Mouse (Mus musculus) neural tube, embryonic 13.5 days (tissue): ENCODE measurements around the gene Actr10. TPM values are rescaled to one million over a fixed set of nuclear protein-coding genes. Genes with fewer than 3 reads are reported as not detected.

Source experiments
- ATAC-seq: fragments of 200-750 bp; cut with Nextera tagmentation; 2 replicates; pipeline ENCODE4 v1.8.0; 2017; ENCODE audit warnings: low read depth, mild to moderate bottlenecking, moderate TSS enrichment, moderate library complexity
- H3K27ac ChIP-seq: fragments of 300-500 bp; sonication (generic); replicated peaks from 2 replicates; pipeline ENCODE4 v1.5.1; 2015; ENCODE audit warnings: moderate library complexity, mild to moderate bottlenecking, inconsistent platforms
- H3K27me3 ChIP-seq: fragments of 300-500 bp; sonication (generic); 2 replicates; pipeline ENCODE4 v1.6.1; 2015; ENCODE audit warnings: mild to moderate bottlenecking, inconsistent platforms
- H3K36me3 ChIP-seq: fragments of 300-500 bp; sonication (generic); 2 replicates; pipeline ENCODE4 v1.6.1; 2015; ENCODE audit warnings: mild to moderate bottlenecking, inconsistent platforms
- H3K4me1 ChIP-seq: fragments of 300-500 bp; sonication (generic); replicated peaks from 2 replicates; pipeline ENCODE4 v1.6.1; 2015; ENCODE audit warnings: inconsistent platforms
- H3K4me2 ChIP-seq: fragments of 300-500 bp; sonication (generic); 2 replicates; pipeline ENCODE4 v1.6.1; 2015; ENCODE audit warnings: inconsistent platforms, mild to moderate bottlenecking, moderate library complexity
- H3K4me3 ChIP-seq: fragments of 300-500 bp; sonication (generic); 2 replicates; pipeline ENCODE4 v1.5.1; 2015; ENCODE audit warnings: mild to moderate bottlenecking, inconsistent platforms
- H3K9ac ChIP-seq: fragments of 300-500 bp; sonication (generic); 2 replicates; pipeline ENCODE4 v1.6.1; 2015; ENCODE audit warnings: moderate library complexity, mild to moderate bottlenecking, inconsistent platforms
- H3K9me3 ChIP-seq: fragments of 300-500 bp; sonication (generic); 2 replicates; pipeline ENCODE4 v1.6.1; 2016; ENCODE audit warnings: inconsistent platforms
- WGBS: fragments of 180-500 bp; shearing (Covaris S2); methylation state at CpG from one replicate; pipeline ENCODE4 v1.1.7; 2015; 5-methylcytosine and 5-hydroxymethylcytosine counted together
- polyA plus RNA-seq: library from polyadenylated mRNA; unstranded; fragments of >200 nt; fragmentation: Nextera tagmentation; extraction: Ambion mirVana; gene quantifications from 2 replicates; pipeline ENCODE4 v1.2.1, GENCODE M21; 2015

Actr10 gene
- polyA plus RNA-seq, 1 experiment from 2014 or later = 256 TPM

- H3K36me3 ChIP-seq = peaks cover 54% of the 10 kb centered on the region
- 53% methylated on average over 6 of the region's 6 CpGs for WGBS
These were observed 63.8 kb downstream of the Actr10 start for GRCm38 (mm10) chr12:71001456-71001855.

GRCm38 (mm10) chr12:71003760-71004426 lies 66.2 kb downstream of the Actr10 start:
- no peak overlapping the region for H3K9ac ChIP-seq
- no peaks in the 10 kb centered on the region for H3K27me3 ChIP-seq
- no peak overlapping the region for H3K4me2 ChIP-seq
- H3K36me3 ChIP-seq = peaks cover 63% of the 10 kb centered on the region
- no peaks in the 10 kb centered on the region for H3K9me3 ChIP-seq
- no peak overlapping the region for H3K4me3 ChIP-seq
- no peak overlapping the region for H3K27ac ChIP-seq
- peaks cover 6% of the 10 kb centered on the region for H3K4me1 ChIP-seq
- ATAC-seq = no peak
- WGBS = 85% methylated on average over 5 of the region's 6 CpGs

More at GRCm38 (mm10) chr12:71001456-71001855, 63.8 kb downstream of the Actr10 start:
- H3K9me3 ChIP-seq = no peaks in the 10 kb centered on the region
- ATAC-seq = no peak
- no peak overlapping the region for H3K9ac ChIP-seq
- H3K4me3 ChIP-seq = no peak overlapping the region
- H3K4me1 ChIP-seq = peaks cover 9% of the 10 kb centered on the region
- H3K27ac ChIP-seq = peak overlapping the region; percentile 33; the same call in 1 of the 2 replicates
- no peak overlapping the region for H3K4me2 ChIP-seq
- no peaks in the 10 kb centered on the region for H3K27me3 ChIP-seq

- no peak overlapping the region for H3K4me2 ChIP-seq
- no peaks in the 10 kb centered on the region for H3K9me3 ChIP-seq
- no peak overlapping the region for H3K4me3 ChIP-seq
- WGBS = 96% methylated on average over 6 of the region's 6 CpGs
- H3K4me1 ChIP-seq = no peaks in the 10 kb centered on the region
- no peak for ATAC-seq
- H3K27ac ChIP-seq = no peak overlapping the region
- H3K9ac ChIP-seq = no peak overlapping the region
- no peaks in the 10 kb centered on the region for H3K27me3 ChIP-seq
- H3K36me3 ChIP-seq = peaks cover 67% of the 10 kb centered on the region
These were observed 68.5 kb downstream of the Actr10 start for GRCm38 (mm10) chr12:71006141-71006540.

GRCm38 (mm10) chr12:71006901-71007300 lies 69.2 kb downstream of the Actr10 start:
- Histone ChIP-seq H3K27me3 (no peaks in the 10 kb centered on the region), H3K27ac (no peak overlapping the region), H3K4me1 (peaks cover 3% of the 10 kb centered on the region), H3K9me3 (no peaks in the 10 kb centered on the region), H3K4me2 (no peak overlapping the region), H3K36me3 (peaks cover 69% of the 10 kb centered on the region), H3K9ac (no peak overlapping the region), H3K4me3 (no peak overlapping the region)
- 90% methylated on average over 7 of the region's 7 CpGs for WGBS
- ATAC-seq = no peak

GRCm38 (mm10) chr12:71009769-71010168 lies 72.1 kb downstream of the Actr10 start:
- Histone ChIP-seq H3K4me3 (no peak overlapping the region), H3K36me3 (peaks cover 62% of the 10 kb centered on the region), H3K27ac (no peak overlapping the region), H3K4me1 (peaks cover 27% of the 10 kb centered on the region), H3K4me2 (no peak overlapping the region), H3K9me3 (no peaks in the 10 kb centered on the region), H3K9ac (no peak overlapping the region), H3K27me3 (no peaks in the 10 kb centered on the region)
- WGBS = 76% methylated on average over 4 of the region's 4 CpGs
- no peak for ATAC-seq

Other genes starting within 250 kb of the Actr10 start
- gene Frmd6, start 112.3 kb upstream of the Actr10 start, polyA plus RNA-seq = 12.7 and 15.6 TPM in 2 replicates
- 626 and 642 TPM in 2 replicates for gene Psma3, start 36.8 kb downstream of the Actr10 start, polyA plus RNA-seq
- 44.2 and 45.8 TPM in 2 replicates for gene Arid4a, start 78.1 kb downstream of the Actr10 start, polyA plus RNA-seq
- not detected in 2 replicates for gene Tomm20l, start 173.6 kb downstream of the Actr10 start, polyA plus RNA-seq
- gene Timm9, start 198.8 kb downstream of the Actr10 start, polyA plus RNA-seq = 103 and 108 TPM in 2 replicates
- gene 2700049A03Rik, start 199.0 kb downstream of the Actr10 start, polyA plus RNA-seq = 11.7 and 13.6 TPM in 2 replicates